In the genomic region with DNA sequence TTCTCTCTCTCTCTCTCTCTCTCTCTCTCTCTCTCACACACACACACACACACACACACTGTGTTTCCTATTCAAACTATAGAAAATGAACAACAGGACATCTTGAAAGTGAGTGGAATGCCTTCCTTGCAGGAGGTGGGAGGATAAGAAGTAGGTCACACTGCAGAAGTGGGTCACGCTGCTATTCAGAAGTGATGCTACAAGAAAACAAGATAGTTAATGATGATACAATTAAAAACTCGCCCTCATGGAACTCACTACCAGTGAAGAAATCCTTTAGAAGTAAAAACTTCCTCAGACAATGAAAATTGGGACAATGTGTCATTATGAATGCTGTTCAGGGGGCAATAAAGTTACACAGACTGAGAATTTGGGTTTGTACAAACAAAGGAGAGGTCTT, we compare ENCODE assay signal across 42 mouse cellular contexts. TPM values are rescaled to one million over a fixed set of nuclear protein-coding genes. Genes with fewer than 3 reads are reported as not detected.
"Had no signal": no experiment of that assay in that cellular context is flagged by ENCODE, and none has a peak within 500 bp of the region (broad histone marks: within the 10 kb centered on the region; RNA-seq: fewer than 3 reads in every experiment).

No protein-coding gene starts in this region.

- H3K4me1 ChIP-seq: heart, embryonic 12.5 days; heart, embryonic 13.5 days; heart, embryonic 15.5 days; hindbrain, embryonic 10.5 days; hindbrain, embryonic 12.5 days; hindbrain, embryonic 13.5 days; intestine, embryonic 15.5 days; kidney, embryonic 15.5 days had no signal

- DNase-seq: heart, postnatal 10 days; heart, postnatal 14 days; heart, postnatal 36 days; heart, postnatal 4 days; kidney, adult 11 months; kidney, adult 18-20 months; kidney, adult 2 months; kidney, adult 8-10 months; kidney, adult 9 months; kidney, postnatal 10 days; kidney, postnatal 14 days; kidney, postnatal 25 days; kidney, postnatal 36 days; kidney, postnatal 4 days; layer of hippocampus, adult 9-11 months; layer of hippocampus, postnatal 36 days had no signal

- H3K9me3 ChIP-seq: heart, embryonic 15.5 days; hindbrain, embryonic 10.5 days; hindbrain, embryonic 12.5 days; hindbrain, embryonic 13.5 days; hindbrain, embryonic 15.5 days; intestine, embryonic 15.5 days; kidney, embryonic 15.5 days had no signal

- H3K4me3 ChIP-seq: heart, embryonic 12.5 days; heart, embryonic 13.5 days; heart, embryonic 15.5 days; hindbrain, embryonic 10.5 days; hindbrain, embryonic 12.5 days; hindbrain, embryonic 13.5 days; hindbrain, embryonic 15.5 days; intestine, embryonic 15.5 days; kidney, embryonic 15.5 days; layer of hippocampus, adult 2 months; left cerebral cortex, adult 2 months had no signal

- ATAC-seq: hindbrain, embryonic 16.5 days; hindbrain, postnatal 0 days; inflammation-experienced regulatory T-cells, adult 6 months; intestine, embryonic 15.5 days; intestine, embryonic 16.5 days; intestine, postnatal 0 days had no signal

- H3K36me3 ChIP-seq: heart, embryonic 12.5 days; heart, embryonic 13.5 days; heart, embryonic 15.5 days; hindbrain, embryonic 10.5 days; hindbrain, embryonic 12.5 days; hindbrain, embryonic 13.5 days; hindbrain, embryonic 15.5 days; intestine, embryonic 15.5 days; kidney, embryonic 15.5 days had no signal

- H3K27ac ChIP-seq: heart, embryonic 13.5 days; heart, embryonic 15.5 days; hindbrain, embryonic 10.5 days; hindbrain, embryonic 12.5 days; hindbrain, embryonic 13.5 days; hindbrain, embryonic 14.5 days; hindbrain, embryonic 15.5 days; hindbrain, postnatal 0 days; intestine, embryonic 15.5 days; kidney, embryonic 15.5 days; kidney, postnatal 0 days; layer of hippocampus, adult 2 months; left cerebral cortex, adult 2 months had no signal

- H3K27me3 ChIP-seq: heart, embryonic 12.5 days; heart, embryonic 13.5 days; heart, embryonic 15.5 days; hindbrain, embryonic 12.5 days; hindbrain, embryonic 13.5 days; hindbrain, embryonic 15.5 days; intestine, embryonic 15.5 days; kidney, embryonic 15.5 days had no signal

- H3K4me2 ChIP-seq: heart, embryonic 11.5 days; heart, embryonic 12.5 days; heart, embryonic 13.5 days; heart, embryonic 15.5 days; hindbrain, embryonic 12.5 days; hindbrain, embryonic 13.5 days; hindbrain, embryonic 14.5 days; hindbrain, embryonic 15.5 days; intestine, embryonic 15.5 days; kidney, embryonic 15.5 days had no signal

- H3K9ac ChIP-seq: heart, embryonic 12.5 days; heart, embryonic 13.5 days; heart, embryonic 15.5 days; hindbrain, embryonic 12.5 days; hindbrain, embryonic 13.5 days; hindbrain, embryonic 14.5 days; hindbrain, embryonic 15.5 days; intestine, embryonic 15.5 days; kidney, embryonic 15.5 days had no signal

RNA-seq across cellular contexts. Expression of a gene that starts 20.4 kb away (rescaled TPM):
- total RNA-seq: heart, postnatal 10 days; heart, postnatal 14 days; heart, postnatal 25 days; heart, postnatal 36 days; heart, postnatal 4 days; hematopoietic stem cell, adult 5-6 weeks had no signal
- polyA plus RNA-seq: heart, embryonic 11.5 days; heart, embryonic 12.5 days; heart, embryonic 13.5 days; heart, embryonic 14.5 days; heart, embryonic 15.5 days; heart, postnatal 0 days; inflammation-experienced regulatory T-cells, adult 6 months; intestine, embryonic 14.5 days; intestine, embryonic 15.5 days; intestine, embryonic 16.5 days; kidney, adult 2 months; kidney, embryonic 14.5 days; large intestine, adult 2 months had no signal
